Mouse (Mus musculus): ENCODE measurements around the gene Sdhc. TPM values are rescaled to one million over a fixed set of nuclear protein-coding genes. Genes with fewer than 3 reads are reported as not detected.

Sdhc gene
- polyA plus RNA-seq, 1 experiment from 2014 or later: 642 TPM

- no peaks in the 10 kb centered on the region for H3K9me3 ChIP-seq (ENCODE audit: control insufficient read depth, low read length)
- H3K36me3 ChIP-seq (ENCODE audit: control insufficient read depth, insufficient read depth, low read length): no peaks in the 10 kb centered on the region
- H3K4me2 ChIP-seq (ENCODE audit: low read length): peak overlapping the region; percentile 74
- WGBS: under 1% methylated on average over 40 of the region's 40 CpGs
- no peaks in the 10 kb centered on the region for H3K27me3 ChIP-seq (ENCODE audit: control insufficient read depth, insufficient read depth, low read length)
- H3K9ac ChIP-seq (ENCODE audit: low read length): peak overlapping the region; percentile 77
- peak; percentile 80 for ATAC-seq (ENCODE audit: insufficient number of reproducible peaks, insufficient read depth, low FRiP score, low read depth)
- H3K4me1 ChIP-seq (ENCODE audit: control insufficient read depth in 2 of 2, insufficient read depth in 2 of 2, low read length in 2 of 2): peaks cover under 1 to 4% of the 10 kb centered on the region in 2 experiments; a peak in 1 of 4 replicates
- H3K27ac ChIP-seq (replicated peaks in 1 of 2; ENCODE audit: control insufficient read depth in 1 of 2, insufficient read depth in 1 of 2, low read depth in 2 of 2, low read length in 2 of 2): peak overlapping the region in 1 of 2 experiments; percentile 75; a peak in 2 of 4 replicates
- H3K4me3 ChIP-seq (ENCODE audit: control insufficient read depth in 1 of 2, insufficient read depth in 1 of 2, low read depth in 1 of 2, low read length in 2 of 2): peak overlapping the region; percentile 60 to 73
Observed at GRCm38 (mm10) chr1:171101733-171102546, 48.5 kb downstream of the Sdhc start.

DNA sequence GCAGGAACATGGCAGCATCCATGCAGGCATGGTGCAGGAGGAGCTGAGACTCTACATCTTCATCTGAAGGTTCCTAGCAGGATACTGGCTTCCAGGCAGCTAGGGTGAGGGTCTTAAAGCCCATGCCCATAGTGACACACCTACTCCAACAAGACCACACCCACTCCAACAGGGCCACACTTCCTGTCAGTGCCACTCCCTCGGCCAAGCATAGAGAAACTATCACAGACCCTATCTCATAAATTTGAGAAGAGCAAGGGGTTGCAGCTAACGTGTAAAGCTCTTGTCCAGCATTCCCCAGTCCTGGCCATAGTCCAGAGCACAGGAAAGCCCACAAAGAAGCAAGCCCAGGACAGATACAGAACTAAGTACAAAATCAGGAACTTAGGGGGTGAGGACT is 49.4 kb downstream of the Sdhc start:
- peaks cover 6 to 9% of the 10 kb centered on the region in 2 experiments; a peak in 2 of 4 replicates for H3K4me1 ChIP-seq (ENCODE audit: control insufficient read depth in 2 of 2, insufficient read depth in 2 of 2, low read length in 2 of 2)
- H3K36me3 ChIP-seq (ENCODE audit: control insufficient read depth, insufficient read depth, low read length): no peaks in the 10 kb centered on the region
- no peak for ATAC-seq (ENCODE audit: insufficient number of reproducible peaks, insufficient read depth, low FRiP score, low read depth)
- H3K27ac ChIP-seq (replicated peaks in 1 of 2; ENCODE audit: control insufficient read depth in 1 of 2, insufficient read depth in 1 of 2, low read depth in 2 of 2, low read length in 2 of 2): no peak overlapping the region
- no peaks in the 10 kb centered on the region for H3K27me3 ChIP-seq (ENCODE audit: control insufficient read depth, insufficient read depth, low read length)
- H3K9me3 ChIP-seq (ENCODE audit: control insufficient read depth, low read length): no peaks in the 10 kb centered on the region
- no peak overlapping the region for H3K9ac ChIP-seq (ENCODE audit: low read length)
- 41% methylated on average over 2 of the region's 2 CpGs for WGBS
- peak overlapping the region; percentile 74; the same call in 1 of the 2 replicates for H3K4me2 ChIP-seq (ENCODE audit: low read length)
- H3K4me3 ChIP-seq (ENCODE audit: control insufficient read depth in 1 of 2, insufficient read depth in 1 of 2, low read depth in 1 of 2, low read length in 2 of 2): no peak overlapping the region

DNA sequence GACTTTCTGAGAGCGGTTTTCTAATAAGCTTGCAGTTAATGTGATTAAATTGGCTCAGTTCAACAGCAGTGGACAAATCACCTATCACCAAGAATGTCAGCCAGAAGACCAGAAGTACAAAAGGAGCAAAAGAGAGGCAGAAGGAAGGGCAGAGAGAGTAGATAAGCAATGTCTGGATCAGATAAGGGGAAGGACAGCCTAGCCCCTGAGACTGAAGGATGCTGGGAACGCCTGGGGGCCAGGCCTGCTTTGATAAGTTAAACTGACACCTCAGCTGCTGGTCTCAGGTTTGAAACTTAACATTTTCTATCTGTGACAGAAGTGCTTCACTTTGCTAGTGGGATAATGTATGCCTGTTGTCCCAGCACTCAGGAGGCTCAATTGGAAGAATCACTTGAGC is 52.8 kb downstream of the Sdhc start:
- Histone ChIP-seq H3K4me1 (ENCODE audit: control insufficient read depth in 2 of 2, insufficient read depth in 2 of 2, low read length in 2 of 2) (peaks cover 6 to 8% of the 10 kb centered on the region in 2 experiments; a peak in 2 of 4 replicates), H3K27ac (replicated peaks in 1 of 2; ENCODE audit: control insufficient read depth in 1 of 2, insufficient read depth in 1 of 2, low read depth in 2 of 2, low read length in 2 of 2) (no peak overlapping the region), H3K27me3 (ENCODE audit: control insufficient read depth, insufficient read depth, low read length) (no peaks in the 10 kb centered on the region), H3K4me3 (ENCODE audit: control insufficient read depth in 1 of 2, insufficient read depth in 1 of 2, low read depth in 1 of 2, low read length in 2 of 2) (no peak overlapping the region), H3K36me3 (ENCODE audit: control insufficient read depth, insufficient read depth, low read length) (no peaks in the 10 kb centered on the region), H3K9ac (ENCODE audit: low read length) (no peak overlapping the region), H3K9me3 (ENCODE audit: control insufficient read depth, low read length) (no peaks in the 10 kb centered on the region), H3K4me2 (ENCODE audit: low read length) (no peak overlapping the region)
- 23% methylated on average over 2 of the region's 2 CpGs for WGBS
- ATAC-seq (ENCODE audit: insufficient number of reproducible peaks, insufficient read depth, low FRiP score, low read depth): no peak

- Histone ChIP-seq H3K9ac (ENCODE audit: low read length) (no peak overlapping the region), H3K9me3 (ENCODE audit: control insufficient read depth, low read length) (no peaks in the 10 kb centered on the region), H3K36me3 (ENCODE audit: control insufficient read depth, insufficient read depth, low read length) (no peaks in the 10 kb centered on the region), H3K27me3 (ENCODE audit: control insufficient read depth, insufficient read depth, low read length) (no peaks in the 10 kb centered on the region), H3K4me3 (ENCODE audit: control insufficient read depth in 1 of 2, insufficient read depth in 1 of 2, low read depth in 1 of 2, low read length in 2 of 2) (no peak overlapping the region), H3K4me2 (ENCODE audit: low read length) (no peak overlapping the region), H3K4me1 (ENCODE audit: control insufficient read depth in 2 of 2, insufficient read depth in 2 of 2, low read length in 2 of 2) (peaks cover 6 to 8% of the 10 kb centered on the region in 2 experiments; a peak in 2 of 4 replicates), H3K27ac (replicated peaks in 1 of 2; ENCODE audit: control insufficient read depth in 1 of 2, insufficient read depth in 1 of 2, low read depth in 2 of 2, low read length in 2 of 2) (no peak overlapping the region)
- ATAC-seq (ENCODE audit: insufficient number of reproducible peaks, insufficient read depth, low FRiP score, low read depth): no peak
Observed at GRCm38 (mm10) chr1:171097136-171097535, 53.3 kb downstream of the Sdhc start.

DNA sequence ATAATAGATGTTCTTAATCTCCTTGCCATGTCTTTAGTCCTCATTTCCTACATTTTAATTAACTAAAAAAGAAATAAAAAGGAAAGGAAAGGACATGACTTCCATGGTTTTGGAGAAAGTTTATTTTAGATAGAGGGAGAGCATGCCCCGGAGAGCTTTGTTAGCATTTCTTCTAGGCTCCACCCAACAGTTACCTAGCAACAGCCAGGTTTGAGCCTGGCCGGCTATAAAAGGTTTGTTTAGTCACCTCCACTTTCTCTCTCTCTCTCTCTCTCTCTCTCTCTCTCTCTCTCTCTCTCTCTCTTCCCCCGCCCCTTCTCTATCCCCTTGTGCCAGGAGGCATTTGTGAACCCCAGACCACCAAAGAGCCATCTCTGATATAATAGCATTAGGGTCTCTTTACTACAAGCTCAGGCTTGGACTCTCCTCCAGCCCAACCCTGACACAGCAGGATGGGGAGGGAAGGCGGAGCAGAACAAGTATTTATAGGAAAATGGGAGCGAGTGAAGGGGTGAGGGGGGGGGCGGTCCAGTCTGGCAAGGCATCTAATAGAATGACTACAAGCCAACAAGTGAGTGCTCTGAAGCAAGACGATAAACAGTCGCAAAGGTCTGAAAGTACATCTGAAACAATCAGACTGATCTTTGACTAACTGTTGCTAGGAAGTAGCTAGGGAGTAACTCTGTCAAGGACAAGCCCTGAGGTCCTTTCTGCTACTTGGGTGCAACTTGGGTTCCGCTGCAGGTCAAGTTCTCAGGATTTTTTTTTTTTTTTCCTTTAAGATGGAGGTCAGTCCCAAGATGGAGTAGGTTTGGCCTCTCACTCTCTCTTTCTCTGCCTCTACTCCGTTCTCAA is 54.1 kb downstream of the Sdhc start:
- peaks cover 6% of the 10 kb centered on the region in 2 experiments; a peak in 2 of 4 replicates for H3K4me1 ChIP-seq (ENCODE audit: control insufficient read depth in 2 of 2, insufficient read depth in 2 of 2, low read length in 2 of 2)
- no peaks in the 10 kb centered on the region for H3K27me3 ChIP-seq (ENCODE audit: control insufficient read depth, insufficient read depth, low read length)
- no peak overlapping the region for H3K27ac ChIP-seq (replicated peaks in 1 of 2; ENCODE audit: control insufficient read depth in 1 of 2, insufficient read depth in 1 of 2, low read depth in 2 of 2, low read length in 2 of 2)
- H3K4me3 ChIP-seq (ENCODE audit: control insufficient read depth in 1 of 2, insufficient read depth in 1 of 2, low read depth in 1 of 2, low read length in 2 of 2): no peak overlapping the region
- WGBS: 23% methylated on average over 10 of the region's 10 CpGs
- H3K9me3 ChIP-seq (ENCODE audit: control insufficient read depth, low read length): no peaks in the 10 kb centered on the region
- ATAC-seq (ENCODE audit: insufficient number of reproducible peaks, insufficient read depth, low FRiP score, low read depth): no peak
- peak overlapping the region; percentile 47 for H3K4me2 ChIP-seq (ENCODE audit: low read length)
- H3K9ac ChIP-seq (ENCODE audit: low read length): no peak overlapping the region
- no peaks in the 10 kb centered on the region for H3K36me3 ChIP-seq (ENCODE audit: control insufficient read depth, insufficient read depth, low read length)

DNA sequence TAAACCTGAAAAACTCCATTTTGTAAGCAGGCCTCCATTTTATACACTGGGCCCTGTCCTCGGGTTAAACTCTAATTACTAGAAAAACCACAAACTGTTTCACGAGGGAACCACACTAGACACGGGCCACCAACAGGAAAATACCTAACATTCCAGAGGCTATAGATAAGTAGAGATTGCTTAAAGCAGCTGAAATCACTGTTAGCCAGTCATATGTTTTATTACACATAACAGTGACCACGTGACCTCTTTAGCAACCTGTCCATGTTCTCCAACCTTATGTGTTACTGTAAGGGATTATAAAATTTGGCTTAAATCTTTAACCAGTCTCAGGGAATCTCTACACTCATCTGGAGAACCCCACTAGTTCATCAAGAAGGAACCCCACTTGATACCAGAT is 56.0 kb downstream of the Sdhc start:
- Histone ChIP-seq H3K27me3 (ENCODE audit: control insufficient read depth, insufficient read depth, low read length) (no peaks in the 10 kb centered on the region), H3K9me3 (ENCODE audit: control insufficient read depth, low read length) (no peaks in the 10 kb centered on the region), H3K36me3 (ENCODE audit: control insufficient read depth, insufficient read depth, low read length) (no peaks in the 10 kb centered on the region), H3K4me3 (ENCODE audit: control insufficient read depth in 1 of 2, insufficient read depth in 1 of 2, low read depth in 1 of 2, low read length in 2 of 2) (no peak overlapping the region), H3K4me2 (ENCODE audit: low read length) (no peak overlapping the region), H3K27ac (replicated peaks in 1 of 2; ENCODE audit: control insufficient read depth in 1 of 2, insufficient read depth in 1 of 2, low read depth in 2 of 2, low read length in 2 of 2) (no peak overlapping the region), H3K9ac (ENCODE audit: low read length) (no peak overlapping the region), H3K4me1 (ENCODE audit: control insufficient read depth in 2 of 2, insufficient read depth in 2 of 2, low read length in 2 of 2) (peaks cover 6% of the 10 kb centered on the region in 2 experiments; a peak in 2 of 4 replicates)
- whole genome bisulfite sequencing: 36% methylated on average over 4 of the region's 4 CpGs
- no peak for ATAC-seq (ENCODE audit: insufficient number of reproducible peaks, insufficient read depth, low FRiP score, low read depth)

DNA sequence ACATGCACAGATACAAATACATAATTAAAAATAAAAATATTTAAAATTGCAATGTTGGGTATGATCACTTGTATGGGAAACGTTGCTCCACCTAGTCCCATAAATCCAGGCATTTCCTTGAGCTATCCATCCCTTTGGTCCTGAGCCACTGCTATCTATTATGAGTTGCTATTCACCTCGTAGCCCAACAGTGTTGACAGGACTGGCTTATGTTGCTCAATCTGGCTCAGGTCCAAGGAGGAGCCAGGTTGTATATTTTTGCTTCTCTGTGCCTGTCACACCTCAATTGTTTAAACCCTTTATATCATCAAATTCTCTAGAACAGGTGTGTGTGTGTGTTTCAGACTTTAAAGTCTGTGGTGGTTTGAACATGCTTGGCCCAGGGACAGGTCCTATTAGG is 59.6 kb downstream of the Sdhc start:
- Histone ChIP-seq H3K36me3 (ENCODE audit: control insufficient read depth, insufficient read depth, low read length) (no peaks in the 10 kb centered on the region), H3K4me2 (ENCODE audit: low read length) (no peak overlapping the region), H3K27me3 (ENCODE audit: control insufficient read depth, insufficient read depth, low read length) (peaks cover 15% of the 10 kb centered on the region), H3K9ac (ENCODE audit: low read length) (no peak overlapping the region), H3K27ac (replicated peaks in 1 of 2; ENCODE audit: control insufficient read depth in 1 of 2, insufficient read depth in 1 of 2, low read depth in 2 of 2, low read length in 2 of 2) (no peak overlapping the region), H3K4me3 (ENCODE audit: control insufficient read depth in 1 of 2, insufficient read depth in 1 of 2, low read depth in 1 of 2, low read length in 2 of 2) (no peak overlapping the region), H3K9me3 (ENCODE audit: control insufficient read depth, low read length) (no peaks in the 10 kb centered on the region), H3K4me1 (ENCODE audit: control insufficient read depth in 2 of 2, insufficient read depth in 2 of 2, low read length in 2 of 2) (peaks cover 0 to 7% of the 10 kb centered on the region in 2 experiments; a peak in 1 of 4 replicates)
- ATAC-seq (ENCODE audit: insufficient number of reproducible peaks, insufficient read depth, low FRiP score, low read depth): no peak
- WGBS: 33% methylated on average over 2 of the region's 2 CpGs
